Mouse (Mus musculus) lung, adult 2 months (tissue): Measurements from ENCODE around the gene Gm10065. TPM values are rescaled to one million over a fixed set of nuclear protein-coding genes. Genes with fewer than 3 reads are reported as not detected.
"Not testable (repeated sequence)": the region's sequence is repeated elsewhere in the genome, so short reads cannot be mapped to it uniquely, and the experiment has no call there.

Experiments used
- DNase-seq: peaks from one replicate; pipeline ENCODE4 v3.0.0; 2022
- H3K4me1 ChIP-seq: fragments of 200-500 bp; 2 replicates; pipeline ENCODE4 v1.6.1; 2011; ENCODE audit warnings: low read length; ENCODE audit not compliant: control insufficient read depth, insufficient read depth
- H3K4me3 ChIP-seq: fragments of 200-500 bp; replicated peaks from 2 replicates; pipeline ENCODE3; 2011; ENCODE audit warnings: low read depth, mild to moderate bottlenecking, control low read depth, low read length; ENCODE audit errors: extremely low read depth
- CTCF ChIP-seq: fragments of 200-500 bp; IDR thresholded peaks from 2 replicates; pipeline ENCODE4 v1.5.1; 2011; ENCODE audit warnings: mild to moderate bottlenecking, low read length, control low read depth; ENCODE audit not compliant: insufficient read depth
- POLR2A ChIP-seq: fragments of 200-500 bp; IDR thresholded peaks from 2 replicates; pipeline ENCODE4 v1.6.1; 2011; ENCODE audit warnings: low read depth, mild to moderate bottlenecking, control low read depth, low read length, borderline replicate concordance; ENCODE audit errors: extremely low read depth
- WGBS: fragments of 180-500 bp; shearing (Covaris S2); methylation state at CpG from one replicate; pipeline ENCODE4 v1.1.7; 2018; 5-methylcytosine and 5-hydroxymethylcytosine counted together
- polyA plus RNA-seq: library from polyadenylated mRNA; depleted of rRNA; stranded (reverse); fragments of >200 nt; gene quantifications from 2 replicates; pipeline ENCODE4 v1.2.3, GENCODE M21; 2012

Gene Gm10065
- polyA plus RNA-seq, 1 experiment: not detected

DNA sequence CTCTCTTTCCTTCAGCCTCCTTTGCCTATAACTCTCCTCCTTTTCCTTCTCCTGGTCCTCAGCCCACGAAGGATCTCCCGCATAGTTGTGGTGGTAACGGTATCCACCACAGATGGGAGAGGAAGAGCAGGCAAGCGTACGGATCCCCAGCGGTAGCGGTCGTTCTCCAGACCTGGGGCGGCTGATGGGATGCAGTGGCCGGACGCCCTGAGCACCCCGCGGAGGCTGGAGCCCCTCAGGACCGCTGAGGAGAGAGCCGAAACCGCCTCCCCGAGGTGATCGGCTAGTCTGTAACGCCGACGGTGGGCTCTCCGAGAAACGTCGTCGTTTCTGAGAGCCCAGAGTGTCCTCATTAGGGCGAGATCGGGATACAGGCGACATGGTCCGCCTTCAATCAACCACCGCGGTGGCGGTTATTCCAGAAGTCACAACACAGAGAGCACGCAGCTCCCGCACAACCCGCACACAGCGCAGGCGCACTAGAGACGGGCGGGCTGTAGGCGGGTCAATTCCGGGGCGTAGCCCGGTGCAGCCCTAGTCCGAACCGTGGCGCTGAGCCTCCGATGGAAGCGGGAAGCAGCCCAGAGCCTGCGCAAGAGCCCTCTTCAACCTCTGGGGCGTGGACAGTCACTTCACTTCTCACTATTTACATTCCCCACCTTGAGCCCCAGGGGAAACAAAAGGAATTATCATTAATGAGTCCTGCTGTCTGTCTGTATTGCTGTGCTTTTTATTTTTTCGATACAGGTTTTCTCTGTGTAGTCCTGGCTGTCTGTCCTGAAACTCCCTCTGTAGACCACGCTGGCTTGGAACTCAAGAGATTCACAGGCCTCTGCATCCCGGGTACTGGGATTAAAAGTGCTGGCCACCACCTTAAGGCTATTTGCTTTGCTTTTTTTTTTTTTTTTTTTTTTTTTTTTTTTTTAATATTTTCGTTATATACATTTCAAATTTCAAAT lies 10.9 kb downstream of the Gm10065 start, which contains the start of gene Nkapl:
Gene Nkapl (minus strand): TSS at position 449 of the 959 bp plus-strand sequence.
- TF ChIP-seq CTCF (no peak), POLR2A (peak; percentile 92)
- 1% methylated on average over 54 of the region's 54 CpGs for WGBS
- no peaks in the 10 kb centered on the region for H3K4me1 ChIP-seq
- DNase-seq: peak; percentile 77
- H3K4me3 ChIP-seq: peak within 1 kb of the TSS; percentile 78

- Histone ChIP-seq H3K4me1 (no peaks in the 10 kb centered on the region), H3K4me3 (no peak overlapping the region)
- TF ChIP-seq CTCF: no peak
- TF ChIP-seq POLR2A: no peak
- no peak for DNase-seq
- 88% methylated on average over 10 of the region's 10 CpGs for WGBS
Measured at GRCm38 (mm10) chr13:21467336-21467735, 11.9 kb downstream of the Gm10065 start.

GRCm38 (mm10) chr13:21462516-21462915 lies 16.7 kb downstream of the Gm10065 start:
- not testable (repeated sequence) for DNase-seq, H3K4me3 ChIP-seq, H3K4me1 ChIP-seq
- 56% methylated on average over 9 of the region's 9 CpGs for WGBS

DNA sequence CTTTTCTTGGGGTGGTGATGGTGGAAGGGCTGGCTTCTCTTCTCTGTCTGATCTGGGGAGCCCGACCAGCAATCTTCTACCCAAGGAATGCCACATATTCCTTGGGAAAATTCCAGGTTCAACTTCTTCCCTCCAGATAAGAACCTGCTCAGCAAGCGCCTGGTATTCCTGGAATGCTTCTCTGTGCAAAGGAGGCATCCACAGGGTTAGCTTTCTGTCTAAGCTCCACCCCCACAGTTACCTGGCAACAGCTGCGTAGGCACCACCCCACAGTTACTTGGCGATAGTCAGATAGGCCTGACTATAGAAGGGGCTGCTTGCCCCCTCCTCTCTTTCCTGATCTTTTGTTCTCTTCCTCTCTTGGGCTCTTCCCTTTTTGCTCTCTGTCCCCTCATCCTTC lies 22.9 kb downstream of the Gm10065 start:
- 15% methylated on average over 4 of the region's 4 CpGs for WGBS
- no peak overlapping the region for H3K4me3 ChIP-seq
- H3K4me1 ChIP-seq: 0 out of 2 replicates have a peak, but pooled peaks cover 2% of the 10 kb centered on the region
- no peak for TF ChIP-seq CTCF
- no peak for TF ChIP-seq POLR2A
- DNase-seq: peak; percentile 28

DNA sequence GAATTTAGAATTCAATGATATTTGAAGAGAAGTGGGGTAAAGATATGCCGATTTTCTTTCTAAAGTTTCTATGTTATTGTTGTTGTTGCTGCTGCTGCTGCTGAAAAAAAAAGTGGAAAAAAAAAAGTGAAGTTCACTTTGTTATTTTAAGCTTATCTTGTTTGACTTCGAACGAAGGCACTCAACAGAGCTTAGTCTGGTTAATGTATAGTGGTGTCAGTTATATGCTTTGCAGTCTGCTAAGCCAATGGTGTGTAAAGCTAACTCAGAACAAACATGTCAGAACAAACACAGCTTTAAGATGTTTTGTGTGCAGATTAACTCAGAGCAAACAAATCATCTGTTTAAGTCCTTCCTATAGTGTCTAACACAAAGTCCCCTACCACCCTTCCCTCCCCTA lies 25.1 kb downstream of the Gm10065 start:
- peaks cover 4% of the 10 kb centered on the region; the same call in 1 of the 2 replicates for H3K4me1 ChIP-seq
- TF ChIP-seq POLR2A: no peak
- no peak for TF ChIP-seq CTCF
- no peak overlapping the region for H3K4me3 ChIP-seq
- DNase-seq: no peak
- 65% methylated on average over 3 of the region's 3 CpGs for WGBS

DNA sequence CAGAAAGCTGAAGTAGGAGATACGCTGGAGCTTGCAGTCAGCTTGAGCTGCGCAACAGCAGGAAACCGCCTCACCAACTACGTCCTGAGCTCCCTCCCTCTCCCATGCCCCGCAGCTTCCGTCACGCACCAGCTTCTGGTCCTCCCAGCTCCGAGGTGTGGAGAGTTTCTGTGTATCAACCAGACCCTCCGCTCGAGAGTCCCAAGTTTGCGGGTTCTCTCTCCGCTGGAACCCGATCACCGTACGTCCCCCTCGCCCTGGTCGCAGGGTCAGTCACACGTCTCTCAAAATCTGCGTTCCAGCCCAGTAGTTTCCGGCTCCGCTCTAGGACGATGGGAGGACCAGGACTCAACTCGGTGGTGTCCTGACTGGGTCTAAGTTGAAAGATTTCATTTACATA lies 25.8 kb downstream of the Gm10065 start, which contains the start of gene Zscan26:
Gene Zscan26 (minus strand): TSS at position 282 of the 400 bp plus-strand sequence.
- peak; percentile 83 for DNase-seq
- H3K4me1 ChIP-seq: peaks cover 4% of the 10 kb centered on the region; the same call in 1 of the 2 replicates
- TF ChIP-seq POLR2A (peak; percentile 90; the same call in 1 of the 2 replicates), CTCF (no peak)
- under 1% methylated on average over 23 of the region's 23 CpGs for WGBS
- peak within 1 kb of the TSS; percentile 100 for H3K4me3 ChIP-seq

GRCm38 (mm10) chr13:21453042-21453441 lies 26.2 kb downstream of the Gm10065 start:
- TF ChIP-seq CTCF (no peak), POLR2A (no peak)
- H3K4me3 ChIP-seq: peak overlapping the region; percentile 100
- WGBS: 2% methylated on average over 13 of the region's 13 CpGs

GRCm38 (mm10) chr13:21447856-21448614 lies 31.2 kb downstream of the Gm10065 start:
- WGBS: 75% methylated on average over 16 of the region's 16 CpGs
- TF ChIP-seq POLR2A (no peak), CTCF (no peak)
- Histone ChIP-seq H3K4me1 (peaks cover 4% of the 10 kb centered on the region; the same call in 1 of the 2 replicates), H3K4me3 (no peak overlapping the region)
- no peak for DNase-seq

More at GRCm38 (mm10) chr13:21453042-21453441, 26.2 kb downstream of the Gm10065 start:
- H3K4me1 ChIP-seq: peaks cover 4% of the 10 kb centered on the region; the same call in 1 of the 2 replicates
- DNase-seq: no peak

GRCm38 (mm10) chr13:21446796-21447195 lies 32.4 kb downstream of the Gm10065 start:
- 72% methylated on average over 9 of the region's 9 CpGs for WGBS
- Histone ChIP-seq H3K4me1 (peaks cover 2% of the 10 kb centered on the region; the same call in 1 of the 2 replicates), H3K4me3 (no peak overlapping the region)
- TF ChIP-seq CTCF (no peak), POLR2A (no peak)
- DNase-seq: no peak
